Mouse (Mus musculus) B cell, adult 2 months (primary cell): ENCODE measurements at regions not wholly inside any gene's neighbourhood (a gene's known extent, or its start where the extent isn't known, plus 50 kb on each side); places are given as distances from the start of the nearest gene placed in this dataset.

ENCODE experiments used
- DNase-seq, 2 experiments: peaks; one replicate each; pipeline ENCODE4 v3.0.0; 2022

DNA sequence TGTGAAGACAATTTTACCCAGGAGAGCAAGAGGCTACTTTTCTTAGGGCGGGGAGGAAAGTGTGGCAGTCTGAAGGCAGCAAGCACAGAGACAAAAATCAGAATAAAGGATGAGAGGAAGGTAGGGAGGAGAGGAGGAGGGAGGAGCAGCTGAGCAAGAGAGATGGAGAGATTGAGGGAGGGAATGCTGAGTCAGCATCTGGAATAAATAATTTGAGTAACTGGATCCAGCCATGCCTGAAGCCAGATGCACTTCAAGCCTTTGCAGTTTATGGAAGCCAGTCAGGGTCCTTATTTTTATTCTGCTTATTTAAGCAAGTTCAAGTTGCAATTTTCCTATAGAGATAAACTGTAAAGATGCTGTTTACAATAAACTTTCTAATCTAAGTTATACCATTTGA lies 59.7 kb upstream of the Lrig1 start:
- DNase-seq, result no peak

DNA sequence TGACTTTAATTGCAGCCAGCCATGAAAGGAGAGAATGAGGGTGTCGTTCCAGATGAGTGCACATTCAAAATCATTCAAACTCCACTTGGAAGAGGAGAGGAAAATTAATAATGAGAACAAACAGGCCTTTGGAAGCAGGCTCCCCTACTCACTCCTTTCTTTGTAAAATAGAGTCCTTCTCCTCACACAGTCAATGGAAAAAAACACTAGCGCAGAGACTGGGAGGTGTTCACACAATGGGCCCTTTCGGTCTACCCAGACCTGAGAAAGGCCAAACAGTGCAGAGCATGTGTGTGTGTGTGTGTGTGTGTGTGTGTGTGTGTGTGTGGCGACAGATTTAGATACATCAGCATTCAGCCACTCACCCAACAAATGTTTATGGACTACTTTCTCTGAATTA lies 56.0 kb upstream of the Lrig1 start:
- DNase-seq, result no peak

DNA sequence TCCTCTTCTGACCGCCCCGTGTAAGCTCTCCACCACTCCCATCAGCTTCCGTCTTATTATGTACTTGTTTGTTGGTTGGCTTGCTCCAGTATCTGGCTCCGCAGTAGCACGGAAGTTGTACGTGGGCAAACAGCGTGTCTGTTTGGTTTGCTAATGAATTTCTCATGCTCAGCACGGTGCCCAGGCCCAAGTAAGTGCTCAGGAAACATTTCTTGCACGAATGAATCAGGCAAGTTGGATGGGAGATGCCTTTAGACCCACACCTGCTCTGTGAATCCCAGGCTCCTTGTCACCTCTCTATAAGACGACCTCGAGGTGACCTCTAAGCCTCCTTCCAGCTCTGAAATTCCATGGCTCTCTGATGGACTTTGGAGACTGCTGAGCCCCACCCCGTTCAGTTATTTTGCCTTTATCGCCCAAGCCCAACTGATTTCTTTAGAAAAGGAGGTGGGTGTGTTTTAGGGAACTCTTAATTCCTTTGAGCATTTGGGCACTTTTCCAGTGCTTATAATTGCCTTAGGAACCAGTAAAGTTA lies 55.4 kb upstream of the Lrig1 start:
- DNase-seq, result no peak

DNA sequence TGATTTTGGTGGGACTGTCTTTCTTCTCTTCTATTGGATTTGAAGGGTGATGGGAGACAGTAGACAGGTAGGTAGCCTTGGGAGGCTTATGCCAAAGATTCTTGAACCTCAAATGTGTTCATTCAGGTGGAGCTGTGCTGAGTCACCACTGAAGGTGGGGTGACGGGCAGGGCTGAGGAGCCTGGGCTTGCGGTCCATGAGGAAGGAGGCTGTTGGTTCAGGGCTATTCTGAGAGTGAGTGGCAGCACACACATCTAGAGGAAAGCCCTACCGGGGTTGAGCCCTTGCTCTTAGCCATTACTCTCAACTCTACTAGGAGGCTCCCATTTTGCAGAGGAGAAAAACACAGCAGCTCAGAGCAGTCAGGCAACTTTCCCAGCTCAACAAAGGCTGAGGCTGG lies 54.6 kb upstream of the Lrig1 start:
- no peak for DNase-seq

DNA sequence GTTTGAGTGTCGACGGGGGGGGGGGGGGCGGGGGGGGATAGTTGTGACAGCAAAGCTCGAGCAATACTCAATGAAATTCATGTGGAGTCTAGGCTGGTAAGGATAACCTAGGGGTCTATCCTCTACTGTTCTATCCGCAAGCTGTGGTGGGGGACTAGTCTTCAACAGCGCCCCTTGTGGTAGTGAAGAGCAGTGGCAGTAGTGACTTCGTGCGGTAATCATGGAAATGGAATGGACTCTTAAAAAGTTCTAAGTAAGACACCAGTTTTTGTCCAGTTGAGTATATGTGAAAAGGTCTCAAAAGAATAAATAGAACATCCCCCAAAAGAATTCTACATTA lies 51.1 kb upstream of the Lrig1 start:
- DNase-seq, result no peak

DNA sequence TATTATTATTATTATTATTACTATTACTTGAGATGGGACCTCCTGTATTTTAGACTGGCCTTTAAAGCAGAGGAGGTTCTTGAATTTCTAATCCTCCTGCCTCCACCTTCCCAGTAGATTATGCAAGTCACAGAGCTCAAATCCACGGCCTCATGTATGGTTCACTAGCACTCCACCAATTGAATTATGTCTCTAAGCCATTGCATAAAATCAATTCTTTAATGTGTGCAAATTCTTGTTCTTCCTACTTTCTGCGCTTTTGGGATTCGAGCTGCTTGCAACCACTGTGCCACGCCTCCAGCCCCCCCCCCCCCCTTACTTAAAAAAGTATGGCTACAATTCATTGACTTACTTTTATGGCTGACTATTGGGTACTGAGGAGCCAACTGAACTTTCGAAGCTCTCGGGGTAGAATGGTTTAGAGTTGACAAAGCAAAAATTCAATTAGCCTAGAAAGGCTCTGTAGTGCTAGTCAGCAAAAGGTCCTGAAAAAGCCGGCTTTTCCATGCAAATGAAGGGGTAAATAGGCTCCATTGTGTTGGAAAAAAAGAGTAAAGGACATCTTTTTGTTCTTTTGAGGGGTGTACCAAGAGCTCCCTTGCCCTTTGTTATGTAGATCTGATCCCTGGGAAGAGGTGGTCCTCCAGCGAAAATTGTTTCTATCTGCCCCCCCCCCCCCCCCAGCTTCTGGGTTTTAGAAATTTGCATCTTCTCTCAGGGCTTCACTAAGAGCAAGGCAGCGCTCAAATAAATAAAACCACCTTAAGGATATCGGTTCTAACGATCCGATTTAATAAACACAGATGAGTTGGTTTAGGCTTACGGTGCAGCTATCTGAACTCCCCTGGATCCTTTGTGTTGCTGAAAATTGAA lies 50.5 kb upstream of the Lrig1 start:
- DNase-seq, result no peak
